Mouse (Mus musculus) left cerebral cortex, postnatal 25 days (tissue): Measurements from ENCODE around the gene Fibin. TPM values are rescaled to one million over a fixed set of nuclear protein-coding genes. Genes with fewer than 3 reads are reported as not detected.

Experiments used
- DNase-seq, 2 experiments: peaks; one replicate each; pipeline ENCODE4 v3.0.0; 2022; ENCODE audit warnings: low spot score in 2 of 2, mixed read lengths in 1 of 2
- intact Hi-C: fragments of 180-260 bp; cut with DNase I; formaldehyde crosslinking; loops from one replicate; pipeline ENCODE4 v1.15.1; 2025
- total RNA-seq, 2 experiments: library from RNA; stranded (reverse); gene quantifications; 2 replicates each; pipeline ENCODE4 v1.2.3; 2021

Gene Fibin
- 1 to 10 TPM; 3.6 to 4.2 TPM for total RNA-seq

GRCm38 (mm10) chr2:110362432-110363283 lies at the start of gene Fibin:
Gene Fibin, minus strand, starts transcription at chr2:110363183.
- intact Hi-C loops = loop anchor here (10.0 kb wide), 1 partner anchor 448 kb away; the partner anchor contains the start of gene Lgr4

GRCm38 (mm10) chr2:110411428-110411827 lies 48.4 kb upstream of the Fibin start:
- peak; percentile 46 to 77 for DNase-seq
- intact Hi-C loops = no loop called here

More at GRCm38 (mm10) chr2:110362432-110363283, at the start of gene Fibin:
- DNase-seq = peak; percentile 58 to 59

- DNase-seq = no peak
- intact Hi-C loops = no loop called here
These were observed 45.8 kb upstream of the Fibin start for GRCm38 (mm10) chr2:110408757-110409156.

- DNase-seq = no peak
- intact Hi-C loops = no loop called here
These were observed 29.8 kb upstream of the Fibin start for GRCm38 (mm10) chr2:110392714-110393336.

- no peak for DNase-seq
- intact Hi-C loops = no loop called here
These were observed 27.9 kb upstream of the Fibin start for GRCm38 (mm10) chr2:110390736-110391409.

GRCm38 (mm10) chr2:110379811-110380210 lies 16.8 kb upstream of the Fibin start:
- intact Hi-C loops = no loop called here

GRCm38 (mm10) chr2:110376660-110377059 lies 13.7 kb upstream of the Fibin start:
- no peak for DNase-seq
- intact Hi-C loops = no loop called here

More at GRCm38 (mm10) chr2:110379811-110380210, 16.8 kb upstream of the Fibin start:
- no peak for DNase-seq

GRCm38 (mm10) chr2:110375475-110375874 lies 12.5 kb upstream of the Fibin start:
- intact Hi-C loops = no loop called here

GRCm38 (mm10) chr2:110373186-110373585 lies 10.2 kb upstream of the Fibin start:
- no peak for DNase-seq
- intact Hi-C loops = no loop called here

More at GRCm38 (mm10) chr2:110375475-110375874, 12.5 kb upstream of the Fibin start:
- DNase-seq = no peak

- no peak for DNase-seq
- intact Hi-C loops = loop anchor here (10.0 kb wide), 1 partner anchor 453 kb away; the partner anchor contains the start of gene Lgr4
These were observed 4.5 kb upstream of the Fibin start for GRCm38 (mm10) chr2:110367382-110367887.

- intact Hi-C loops = loop anchor here (10.0 kb wide), 1 partner anchor 451 kb away; the partner anchor contains the start of gene Lgr4
- DNase-seq = no peak
These were observed 2.4 kb upstream of the Fibin start for GRCm38 (mm10) chr2:110365401-110365800.

GRCm38 (mm10) chr2:110363855-110364254 lies 872 bp upstream of the Fibin start:
- intact Hi-C loops = loop anchor here (10.0 kb wide), 1 partner anchor 449 kb away; the partner anchor contains the start of gene Lgr4
- no peak for DNase-seq

GRCm38 (mm10) chr2:110353302-110353970 lies 9.5 kb downstream of the Fibin start:
- DNase-seq = no peak
- intact Hi-C loops = no loop called here

- no peak for DNase-seq
- intact Hi-C loops = no loop called here
These were observed 11.1 kb downstream of the Fibin start for GRCm38 (mm10) chr2:110351843-110352251.

GRCm38 (mm10) chr2:110351406-110351805 lies 11.6 kb downstream of the Fibin start:
- no peak for DNase-seq
- intact Hi-C loops = no loop called here

- no peak for DNase-seq
- intact Hi-C loops = no loop called here
These were observed 34.0 kb downstream of the Fibin start for GRCm38 (mm10) chr2:110328953-110329352.

GRCm38 (mm10) chr2:110319949-110320348 lies 43.0 kb downstream of the Fibin start:
- peak in 1 of 2 experiments; percentile 7 for DNase-seq
- intact Hi-C loops = no loop called here

- intact Hi-C loops = no loop called here
- DNase-seq = no peak
These were observed 43.7 kb downstream of the Fibin start for GRCm38 (mm10) chr2:110319266-110319665.

- no peak for DNase-seq
- intact Hi-C loops = no loop called here
These were observed 44.3 kb downstream of the Fibin start for GRCm38 (mm10) chr2:110318719-110319118.
